Mouse (Mus musculus) liver, embryonic 14.5 days (tissue): Measurements from ENCODE around the gene Dlx6.

ENCODE experiments used
- CTCF ChIP-seq: IDR thresholded peaks from 2 replicates; pipeline ENCODE4 v1.5.1; 2016; ENCODE audit warnings: antibody characterized with exemption, low read depth, control low read depth
- EP300 ChIP-seq: IDR thresholded peaks from 2 replicates; pipeline ENCODE4 v1.6.1; 2016; ENCODE audit warnings: antibody characterized with exemption, low read depth

DNA sequence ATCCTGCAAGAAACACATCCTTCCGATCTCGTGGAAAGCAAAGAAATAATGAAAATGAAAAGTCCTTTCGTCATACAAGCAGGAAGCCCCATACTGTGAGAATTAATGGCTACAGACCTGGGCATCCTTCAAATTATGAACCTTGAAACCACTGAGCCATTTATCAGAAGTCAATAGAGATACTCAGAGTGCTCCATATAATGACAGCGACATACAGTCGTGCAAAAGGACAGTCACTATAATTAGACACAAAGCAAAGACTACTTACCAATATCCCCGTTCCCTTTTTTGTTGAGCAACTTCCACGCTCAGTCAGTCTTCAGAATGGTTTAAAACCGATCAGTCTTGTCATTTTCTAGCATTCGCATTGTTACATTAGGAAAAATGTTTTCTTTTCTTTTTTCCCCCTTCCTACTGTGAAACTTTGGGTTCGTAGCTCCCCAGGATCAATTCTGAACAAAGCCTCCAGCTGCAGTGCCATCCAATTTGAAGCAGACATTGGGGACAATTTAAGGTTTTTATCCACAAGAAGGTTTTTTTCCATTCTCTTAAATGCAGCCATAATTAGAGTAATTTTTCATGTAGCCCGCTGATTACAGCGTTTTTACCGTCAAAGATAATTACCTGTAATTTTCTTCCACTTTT, 6.0 kb downstream of the Dlx6 start:
- no peak for TF ChIP-seq CTCF
- no peak for TF ChIP-seq EP300
